Mouse (Mus musculus): ENCODE data around the gene 1700037H04Rik.
A peak's percentile ranks its signal among the peaks of the same experiment; 100 is the strongest.

1700037H04Rik gene

DNA sequence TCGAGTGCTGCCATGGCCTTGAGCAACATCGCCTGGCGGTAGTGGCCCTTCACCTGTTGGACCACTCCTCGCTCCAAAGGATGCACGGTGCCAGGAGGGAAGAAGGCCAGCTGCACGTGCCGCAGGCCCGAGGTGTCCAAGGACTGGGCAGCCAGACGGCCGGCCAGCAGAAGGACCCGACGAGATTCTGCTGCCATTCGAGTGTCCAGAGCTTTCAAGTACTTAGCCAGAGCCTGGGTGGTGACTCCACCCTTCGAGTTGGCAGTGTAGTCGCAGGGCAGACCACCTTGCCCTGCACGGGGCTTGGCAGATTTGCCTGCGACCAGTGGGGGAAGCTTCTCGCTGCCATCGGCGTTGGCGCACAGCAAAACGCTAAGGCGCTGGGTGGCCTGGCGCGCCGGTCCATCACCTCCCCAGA is 19.0 kb upstream of the 1700037H04Rik start:
- DNase-seq = no peak

DNA sequence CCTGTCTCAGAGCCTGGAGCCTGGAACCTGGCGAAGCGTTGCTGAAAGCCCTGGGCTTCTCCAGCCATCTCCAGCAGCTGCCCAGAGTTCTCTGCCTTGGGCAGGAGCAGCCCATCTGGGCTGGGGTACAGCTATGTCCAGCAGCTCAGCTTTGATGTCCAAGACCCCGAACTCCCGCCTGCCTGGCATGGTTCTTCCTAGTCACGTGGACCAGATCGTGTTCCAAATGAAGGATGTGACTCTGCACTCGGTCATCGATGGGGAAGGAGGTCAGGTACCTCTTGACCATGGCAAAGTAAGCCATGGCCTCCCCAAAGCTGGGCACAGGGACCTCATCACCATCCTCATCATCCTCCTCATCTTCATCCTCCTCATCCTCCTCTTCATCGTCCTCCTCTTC is 18.1 kb upstream of the 1700037H04Rik start:
- DNase-seq = no peak

DNA sequence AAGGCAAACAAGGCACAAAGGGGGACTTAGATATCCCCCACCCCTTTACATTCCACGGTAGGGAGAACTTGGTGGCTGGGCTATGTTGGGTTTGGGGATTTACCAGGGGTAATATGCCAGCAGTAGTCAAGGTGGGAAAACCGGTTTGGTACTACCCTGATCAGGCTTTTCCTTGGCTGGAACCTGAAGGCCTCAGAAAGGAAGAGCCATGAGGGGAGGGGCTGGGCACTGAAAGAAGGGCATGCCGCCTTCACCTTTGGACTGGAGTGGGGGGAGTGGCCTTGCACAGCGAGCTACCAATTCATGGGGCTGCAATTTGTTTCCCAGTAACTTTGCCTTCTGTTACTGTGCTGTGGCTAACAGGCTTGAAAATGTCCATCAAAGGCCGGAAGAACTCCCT is 16.6 kb upstream of the 1700037H04Rik start:
- no peak for DNase-seq

DNA sequence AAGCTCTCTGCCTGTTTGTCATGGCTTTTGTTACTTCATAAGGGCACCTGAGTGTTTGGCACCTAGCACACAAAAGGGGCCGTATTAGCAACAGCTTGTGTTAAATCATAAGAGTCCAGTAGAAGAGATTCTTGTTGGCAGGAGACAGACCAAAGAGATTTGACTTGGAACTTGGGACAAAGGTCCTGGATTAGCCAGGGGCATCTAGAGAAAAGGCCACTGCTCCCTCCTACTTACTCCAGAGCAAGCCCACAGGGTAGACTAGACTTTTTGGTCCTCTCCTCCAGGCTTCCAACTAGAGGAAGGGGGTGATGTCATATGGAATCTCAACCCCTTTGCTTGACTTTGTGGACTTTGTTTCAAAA is 16.0 kb upstream of the 1700037H04Rik start:
- DNase-seq = no peak

DNA sequence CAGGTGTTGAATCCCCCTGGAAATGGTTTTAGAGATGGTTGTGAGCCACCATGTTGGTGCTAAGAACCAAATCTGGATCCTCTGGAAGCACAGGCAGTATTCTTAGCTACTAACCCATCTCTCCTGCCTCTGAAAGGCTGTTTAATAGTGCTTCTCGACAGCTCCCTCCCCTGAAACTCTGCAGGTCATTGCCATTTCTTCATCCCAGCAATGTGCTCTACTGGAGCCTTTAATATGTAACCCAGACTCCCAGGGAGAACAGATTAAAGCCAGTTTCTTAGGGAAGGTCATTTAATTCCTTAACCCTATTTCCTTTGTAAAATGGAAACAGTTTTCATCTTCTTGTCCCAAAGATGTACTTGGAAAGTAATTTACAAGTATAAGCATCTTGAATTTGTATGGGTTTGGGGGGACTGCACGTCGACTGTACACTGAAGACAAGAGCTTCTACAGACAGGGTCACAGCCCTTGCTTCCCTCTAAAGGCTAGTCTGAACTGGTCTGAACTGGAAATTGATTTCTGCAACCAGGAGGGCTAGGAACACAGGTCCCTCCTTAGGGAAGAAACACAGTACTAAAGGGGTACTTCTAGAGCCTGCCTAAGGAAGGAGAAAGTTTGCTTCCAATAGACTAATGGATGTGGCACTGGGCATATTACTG is 15.5 kb upstream of the 1700037H04Rik start:
- no peak for DNase-seq

DNA sequence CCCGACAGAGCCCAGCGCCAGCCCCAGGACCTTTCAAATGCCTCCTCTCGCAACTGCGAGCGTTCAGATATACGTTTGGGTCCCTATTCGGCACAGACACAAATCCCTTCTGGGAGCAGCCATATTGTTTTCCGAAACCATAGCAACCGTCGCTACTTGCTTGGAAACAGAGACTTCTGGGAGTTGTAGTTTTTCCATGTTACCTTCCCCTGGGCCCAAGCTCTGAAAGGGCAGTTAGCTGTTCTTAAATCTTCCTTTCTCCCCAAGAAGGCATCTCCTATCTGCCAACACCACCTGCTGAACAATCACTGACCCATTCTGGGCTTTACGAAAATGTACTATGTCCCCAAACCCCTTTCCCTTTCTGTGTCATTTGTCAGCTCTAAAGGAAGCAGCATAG is 14.8 kb upstream of the 1700037H04Rik start:
- DNase-seq = peak; percentile 27

DNA sequence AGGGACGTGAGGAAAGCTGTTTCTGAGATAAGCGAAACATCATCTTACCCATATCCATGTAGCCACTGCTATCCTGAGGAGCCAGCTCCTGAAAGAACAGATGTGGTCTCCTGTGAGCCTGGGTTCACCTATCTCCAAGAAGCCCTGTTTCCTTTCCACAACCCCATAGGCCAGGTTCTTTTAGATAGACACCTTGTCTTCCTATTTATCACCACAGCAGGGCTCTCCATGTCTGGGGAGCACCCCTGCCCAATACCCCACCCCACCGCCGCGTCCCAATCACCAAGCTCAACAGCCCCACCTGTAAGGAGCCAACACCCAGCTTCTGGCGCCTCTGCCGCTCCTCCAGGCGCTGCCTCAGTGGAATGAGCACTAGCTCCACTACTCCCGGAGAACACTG is 12.4 kb upstream of the 1700037H04Rik start:
- DNase-seq = no peak

DNA sequence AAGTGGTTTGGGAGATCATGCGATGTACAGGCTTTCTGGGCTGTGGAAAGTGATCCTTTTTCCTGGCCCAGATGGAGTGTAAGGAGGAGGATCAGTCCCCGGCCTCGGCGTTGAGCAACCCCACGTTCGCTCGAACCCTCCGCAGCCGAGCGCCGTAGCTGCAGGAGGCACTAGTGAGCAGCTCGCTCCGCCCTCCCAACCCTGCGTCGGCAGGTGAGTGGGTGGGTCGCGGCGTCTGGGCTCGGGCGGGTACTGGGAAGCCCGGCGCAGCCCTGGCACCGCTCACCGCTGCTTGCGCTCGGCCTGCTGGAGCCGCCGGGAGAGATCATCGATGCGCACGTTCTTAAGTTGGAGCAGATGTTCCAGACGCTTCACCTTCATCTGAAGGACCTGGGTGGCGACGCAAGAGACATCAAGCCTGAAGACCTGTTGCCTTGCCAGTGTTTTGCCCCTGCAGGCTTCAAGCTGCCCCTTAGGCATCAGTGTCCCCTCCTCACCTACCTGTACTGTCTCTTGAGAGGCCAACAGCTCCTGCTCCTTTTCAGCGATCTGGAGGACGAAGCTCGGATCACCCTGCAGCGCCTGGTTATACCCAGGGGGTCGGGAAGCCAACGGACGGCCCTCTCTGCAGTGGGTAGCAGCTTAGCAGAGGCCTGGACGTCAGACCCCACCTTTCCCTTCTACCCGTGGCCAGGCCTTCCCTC is 11.7 kb upstream of the 1700037H04Rik start:
- peak; percentile 65 for DNase-seq

DNA sequence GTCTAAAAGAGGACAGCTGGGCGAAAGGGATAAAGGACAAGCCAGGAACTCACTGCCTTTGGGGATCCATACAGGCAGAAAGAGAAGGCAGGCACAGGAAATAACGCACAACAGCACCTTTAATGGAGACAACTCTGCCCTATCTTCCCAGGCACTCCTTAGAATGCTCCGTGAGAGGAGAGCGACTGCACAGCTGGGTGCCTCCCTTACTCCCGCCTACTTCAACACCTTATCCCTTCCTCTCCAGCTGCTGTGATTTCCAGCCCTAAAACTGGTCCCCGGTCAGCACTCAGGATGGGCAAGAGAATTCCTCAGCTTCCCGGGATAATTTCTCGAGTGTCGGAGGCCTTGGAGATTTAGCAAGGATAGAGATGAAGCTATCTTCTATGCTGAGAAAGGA is 11.1 kb upstream of the 1700037H04Rik start:
- DNase-seq = no peak

DNA sequence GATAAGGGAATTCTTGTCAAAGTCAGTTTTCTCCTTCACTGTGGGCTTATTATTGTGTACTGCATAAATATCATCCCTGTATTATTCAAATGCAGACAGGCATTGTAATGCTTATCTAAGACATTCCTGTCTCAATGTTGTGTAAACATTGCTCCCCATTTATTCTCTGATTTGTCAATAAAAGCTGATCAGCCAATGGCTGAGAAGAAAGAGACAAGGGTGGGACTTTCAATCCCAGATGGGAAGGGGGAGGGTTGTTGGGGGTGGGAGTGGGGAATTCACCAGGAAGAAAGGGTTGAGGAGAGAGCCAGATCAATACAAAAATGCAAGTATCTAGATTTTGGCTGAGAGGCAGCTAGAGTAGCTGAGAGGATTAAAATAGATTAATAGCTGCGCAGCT is 9.0 kb upstream of the 1700037H04Rik start:
- DNase-seq = no peak

DNA sequence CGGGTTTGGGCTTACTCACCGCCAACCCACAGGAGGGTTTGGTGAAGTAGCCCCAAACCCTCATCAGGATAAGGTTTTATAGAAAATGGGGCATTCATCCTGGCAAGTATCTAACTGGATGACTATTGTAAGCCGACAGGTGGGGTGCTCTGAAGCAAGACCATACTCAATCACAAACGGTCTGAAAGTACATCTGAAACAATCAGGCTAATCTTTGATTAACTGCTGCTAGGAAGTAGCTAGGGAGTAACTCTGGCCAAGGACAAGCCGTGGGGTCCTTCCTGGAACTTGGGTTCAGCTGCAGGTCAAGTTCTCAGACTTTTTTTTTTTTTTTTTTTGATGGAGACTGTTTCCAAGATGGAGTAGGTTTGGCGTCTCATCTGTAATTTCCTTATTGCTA is 8.1 kb upstream of the 1700037H04Rik start:
- DNase-seq = no peak

DNA sequence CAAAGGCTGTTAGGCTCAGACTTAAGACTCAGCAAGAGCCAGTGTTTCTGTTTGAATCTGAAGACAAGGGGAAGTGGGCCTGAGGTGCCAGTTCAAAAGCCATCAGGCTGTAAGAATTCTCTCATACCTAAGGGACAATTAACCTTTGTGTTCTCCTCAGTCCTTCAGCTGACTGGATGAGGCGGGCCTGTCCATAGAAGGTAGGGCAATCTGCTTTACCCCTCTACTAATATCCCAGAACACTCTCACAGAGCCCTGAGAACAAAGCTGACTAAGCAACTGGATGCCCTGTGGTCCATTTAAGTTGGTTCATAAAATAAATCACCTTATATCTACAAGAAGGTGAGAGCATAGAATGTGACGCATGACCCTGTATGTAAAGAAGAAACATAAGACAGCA is 6.3 kb upstream of the 1700037H04Rik start:
- DNase-seq = no peak

DNA sequence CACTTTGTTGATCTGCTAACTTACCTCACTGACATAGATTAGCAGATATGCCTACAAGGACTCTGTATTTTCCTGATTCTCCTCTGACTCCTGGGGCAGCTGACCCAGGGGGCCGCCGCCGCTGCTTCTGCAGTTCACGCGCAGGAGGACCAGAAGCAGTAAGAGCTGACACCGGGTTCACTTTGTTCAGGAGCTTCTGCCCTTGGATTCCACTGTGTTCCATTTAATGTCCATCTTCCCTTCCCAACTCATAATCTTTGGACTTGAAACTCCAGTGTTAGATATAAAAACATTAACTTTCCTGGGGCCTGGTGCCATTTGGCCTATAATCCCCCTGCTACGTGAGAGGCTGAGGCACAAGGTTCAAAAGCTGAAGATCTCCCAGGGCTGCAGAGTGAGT is 4.0 kb upstream of the 1700037H04Rik start:
- DNase-seq = no peak

DNA sequence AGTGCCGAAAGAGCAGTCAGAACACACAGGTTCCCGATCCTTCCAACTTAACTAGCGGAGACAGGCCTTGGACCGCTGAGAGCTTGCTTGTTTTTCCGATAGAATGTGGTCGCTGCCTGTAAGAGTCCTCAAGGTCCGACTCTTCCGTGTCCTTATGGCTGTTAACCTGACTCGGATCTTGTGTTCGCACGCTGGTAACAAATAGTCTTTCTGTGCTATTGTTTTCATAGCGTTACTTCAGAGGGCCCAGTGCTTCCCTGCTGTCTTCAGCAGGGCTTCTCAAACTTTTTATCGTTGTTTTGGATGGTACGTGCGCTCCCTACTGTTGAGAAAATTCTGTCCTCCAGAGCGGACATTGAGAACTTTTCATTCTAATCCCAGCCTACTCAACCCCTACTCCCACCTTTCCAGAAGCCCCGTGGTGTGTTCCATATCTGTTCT is 810 bp upstream of the 1700037H04Rik start:
- DNase-seq = no peak

DNA sequence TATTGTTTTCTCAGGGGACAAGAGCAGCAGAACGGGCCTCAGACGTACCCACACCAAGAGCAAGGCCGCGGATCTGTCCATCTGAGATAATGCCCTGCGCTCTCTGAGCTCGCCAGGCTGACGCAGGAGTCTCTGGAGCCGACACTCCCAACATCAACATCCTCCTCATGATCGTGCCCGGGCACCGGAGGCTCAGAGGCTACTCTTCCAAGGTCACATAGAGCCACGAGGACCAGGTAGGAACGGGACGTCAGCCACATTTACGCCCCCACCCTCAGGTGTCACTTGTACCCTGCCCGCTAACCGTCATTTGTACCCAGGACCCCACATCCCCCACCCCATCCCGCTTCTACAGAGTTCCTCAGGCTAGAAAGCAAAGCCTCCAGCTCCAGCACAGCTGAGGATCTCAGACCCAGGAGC is 380 bp downstream of the 1700037H04Rik start:
- DNase-seq = no peak

DNA sequence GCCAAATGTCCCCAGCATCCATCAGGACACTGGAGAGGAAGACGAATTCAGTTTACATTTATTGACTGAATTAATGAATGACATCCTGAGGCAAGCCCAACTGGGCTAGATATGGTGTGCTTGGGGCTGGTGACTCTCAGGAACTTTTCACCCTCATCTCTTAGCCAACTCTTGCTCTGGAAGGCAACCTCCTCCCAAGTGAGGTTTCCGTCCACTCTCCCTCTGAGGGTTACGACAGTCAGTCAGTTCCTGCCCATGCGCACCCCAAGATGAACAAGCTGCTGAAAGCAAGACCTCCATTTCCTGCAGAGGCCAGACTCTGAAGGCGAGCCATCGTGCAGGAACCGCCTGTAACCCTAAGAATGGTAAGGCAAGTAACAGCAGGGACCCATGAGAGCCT is 2.9 kb downstream of the 1700037H04Rik start:
- DNase-seq = no peak

DNA sequence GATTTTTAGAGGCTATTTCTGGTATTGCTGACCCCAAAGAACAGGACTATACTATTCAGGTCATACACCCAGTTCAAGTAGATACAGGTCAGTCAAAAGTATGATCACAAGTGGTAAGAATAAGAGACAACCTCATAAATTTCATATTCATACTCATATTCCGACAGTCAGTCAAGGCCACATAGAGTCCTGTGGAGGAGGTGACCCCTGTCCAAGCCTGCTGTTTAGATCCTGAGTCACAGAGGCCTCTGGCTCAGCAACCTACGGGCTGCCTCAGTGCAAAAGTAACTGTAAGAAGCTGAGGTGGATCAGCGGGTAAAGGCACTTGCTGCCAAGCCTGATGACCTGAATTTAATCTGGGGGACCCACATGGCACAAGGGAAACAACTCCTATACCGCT is 5.8 kb downstream of the 1700037H04Rik start:
- DNase-seq = no peak

DNA sequence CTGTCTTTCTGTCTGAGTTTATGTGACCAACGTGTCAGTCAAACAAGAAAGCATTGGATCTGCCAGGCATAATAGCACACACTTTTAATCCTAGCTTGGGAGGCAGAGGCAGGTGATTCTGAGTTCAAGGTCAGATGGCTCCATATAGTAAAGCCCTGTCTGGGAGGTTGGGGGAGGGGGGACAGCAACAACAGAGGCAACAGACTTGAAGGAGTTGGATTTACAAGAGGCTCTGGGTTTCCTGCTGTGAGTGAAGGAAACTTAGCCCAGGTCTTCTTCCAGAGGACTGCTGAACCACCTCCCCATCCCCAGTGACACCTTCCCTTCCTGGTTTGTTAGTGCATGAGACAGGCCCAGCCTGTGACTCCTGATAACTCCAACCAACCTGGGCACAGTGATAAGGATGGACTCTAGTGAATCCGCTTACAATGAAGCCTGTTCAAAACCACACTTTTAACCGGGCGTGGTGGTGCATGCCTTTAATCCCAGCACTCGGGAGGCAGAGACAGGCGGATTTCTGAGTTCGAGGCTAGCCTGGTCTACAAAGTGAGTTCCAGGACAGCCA is 7.6 kb downstream of the 1700037H04Rik start:
- DNase-seq = no peak

DNA sequence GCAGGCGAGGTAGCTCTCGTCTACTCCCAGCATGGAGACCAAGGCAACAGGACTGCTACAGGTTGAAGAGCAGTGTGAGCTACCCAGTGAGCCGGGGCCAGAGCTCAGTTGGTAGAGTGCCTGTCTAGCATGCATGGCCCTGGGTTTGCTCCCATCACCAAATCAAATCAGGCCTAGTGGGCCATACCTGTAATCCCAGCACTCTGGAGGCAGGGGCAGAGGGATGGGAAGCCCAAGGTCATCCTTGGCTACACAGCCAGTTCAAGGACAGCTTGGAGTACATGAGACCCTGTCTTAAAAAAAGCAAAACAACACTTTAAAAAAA is 10.7 kb downstream of the 1700037H04Rik start:
- no peak for DNase-seq

DNA sequence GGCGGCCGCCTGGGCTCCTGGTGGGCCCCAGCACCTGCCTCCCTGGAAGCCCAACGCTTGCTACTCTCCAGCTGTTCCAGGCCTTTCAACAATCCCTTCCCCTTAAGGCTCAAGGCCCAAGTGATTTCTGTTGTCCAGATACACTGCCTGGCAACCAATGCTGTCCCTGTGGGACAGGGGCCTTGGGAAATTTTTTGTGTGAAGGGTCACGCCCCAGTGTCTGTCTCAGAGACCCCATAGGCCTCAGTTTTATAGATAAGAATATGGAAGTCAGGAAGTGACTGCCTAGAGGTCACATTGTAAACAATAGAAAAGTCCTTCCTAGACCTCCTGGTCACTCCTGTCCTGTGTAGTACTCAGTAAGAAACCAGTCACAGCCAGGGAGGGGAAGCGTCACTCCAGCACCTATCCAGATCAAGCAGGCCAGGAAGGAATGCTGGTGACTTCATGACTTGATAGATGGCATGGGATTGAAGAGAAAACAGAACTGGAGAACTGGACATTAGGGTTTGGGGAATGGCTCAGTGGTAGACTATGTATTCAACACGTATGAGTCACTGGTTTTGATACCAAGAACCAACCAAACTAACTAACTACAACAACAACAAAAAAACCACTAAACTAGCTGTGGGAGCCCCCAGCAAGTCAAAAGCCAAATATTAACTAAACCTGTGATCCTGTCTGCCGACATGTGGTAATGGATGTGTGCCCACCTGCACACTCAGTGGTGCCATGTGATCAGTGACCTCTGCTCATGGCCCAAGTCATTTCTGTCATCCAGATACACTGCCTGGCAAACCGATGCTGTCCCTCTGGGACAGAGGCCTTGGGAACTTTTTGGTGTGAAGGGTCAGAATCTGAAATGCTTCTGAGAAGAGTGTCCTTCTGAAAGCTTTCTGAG is 11.3 kb downstream of the 1700037H04Rik start:
- no peak for DNase-seq

DNA sequence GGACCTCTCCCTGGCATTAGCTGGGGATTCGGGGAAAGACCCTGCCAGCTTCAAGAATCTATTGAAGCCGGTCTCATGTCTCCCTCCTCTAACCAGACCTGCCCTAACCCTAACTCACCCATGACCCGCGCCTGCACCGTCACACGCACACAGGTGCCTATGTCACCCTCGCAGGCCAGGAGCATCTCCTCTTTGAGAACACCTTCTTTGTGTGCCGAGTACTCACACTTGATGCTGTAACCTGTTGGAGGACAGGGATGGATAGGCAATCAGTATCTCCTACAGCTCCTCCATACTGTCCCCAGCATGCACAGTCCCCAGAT is 12.9 kb downstream of the 1700037H04Rik start:
- DNase-seq = no peak

DNA sequence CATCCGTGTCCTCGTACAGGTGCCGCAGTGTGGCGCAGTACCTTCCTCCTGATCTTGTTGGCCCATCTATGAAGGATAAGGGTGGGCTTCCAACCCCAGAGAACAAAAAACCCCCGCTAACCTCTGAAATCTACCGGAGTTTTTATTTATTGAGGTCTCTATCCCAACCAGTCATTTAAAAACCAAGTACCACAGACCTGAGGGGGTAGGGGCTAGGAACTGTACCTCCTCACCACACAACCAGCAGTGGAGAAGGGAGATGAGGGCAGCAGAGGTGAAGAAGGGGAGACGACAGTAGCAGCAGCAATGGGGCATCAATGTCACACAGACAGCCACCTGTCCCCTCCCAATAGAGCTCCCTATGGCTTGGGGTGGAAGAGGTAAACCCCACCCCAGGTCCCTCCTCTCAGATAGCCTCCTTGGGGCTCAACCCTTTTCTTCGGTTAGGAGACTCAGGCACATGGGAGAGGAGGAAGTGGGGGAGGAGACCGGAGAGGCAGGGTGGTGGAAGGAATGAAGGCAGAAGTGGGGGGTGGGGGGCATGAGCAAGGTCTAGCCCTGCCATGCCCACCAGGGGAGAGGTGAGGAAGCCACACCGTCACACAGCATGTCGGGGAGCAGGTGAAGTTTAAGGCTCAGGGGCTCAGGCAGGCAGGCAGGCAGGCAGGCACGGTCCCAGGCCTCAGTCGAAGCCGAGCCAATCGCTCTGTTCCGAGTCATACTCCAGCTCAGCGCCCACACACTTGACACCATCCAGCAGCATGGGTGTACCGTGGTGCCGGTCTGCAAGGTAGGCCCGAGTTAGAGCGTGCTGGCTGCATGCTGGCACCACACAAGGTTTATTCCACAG is 13.5 kb downstream of the 1700037H04Rik start:
- no peak for DNase-seq

DNA sequence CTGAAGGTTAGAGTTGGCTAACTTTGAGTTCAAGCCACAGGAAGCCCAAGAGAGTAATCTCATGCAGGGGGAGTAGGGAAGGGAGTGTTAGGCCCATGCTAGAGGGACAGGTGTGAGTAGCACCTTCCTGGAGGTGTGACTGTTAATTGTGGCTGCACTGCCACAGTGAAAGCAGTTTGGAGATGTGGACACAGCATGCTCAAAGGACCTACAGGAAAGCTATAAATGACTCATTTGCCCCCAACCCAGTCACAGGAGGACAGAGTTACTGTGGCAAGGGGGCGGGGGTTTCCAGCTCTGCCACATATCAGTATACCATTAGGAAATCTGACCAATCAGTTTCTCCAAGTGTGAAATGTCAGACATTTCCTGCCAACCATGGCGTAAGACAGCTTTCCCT is 14.3 kb downstream of the 1700037H04Rik start:
- DNase-seq = no peak

Measured in right cerebral cortex, postnatal 4 days (tissue).